Mouse (Mus musculus): ENCODE data around the gene Por.

DNA sequence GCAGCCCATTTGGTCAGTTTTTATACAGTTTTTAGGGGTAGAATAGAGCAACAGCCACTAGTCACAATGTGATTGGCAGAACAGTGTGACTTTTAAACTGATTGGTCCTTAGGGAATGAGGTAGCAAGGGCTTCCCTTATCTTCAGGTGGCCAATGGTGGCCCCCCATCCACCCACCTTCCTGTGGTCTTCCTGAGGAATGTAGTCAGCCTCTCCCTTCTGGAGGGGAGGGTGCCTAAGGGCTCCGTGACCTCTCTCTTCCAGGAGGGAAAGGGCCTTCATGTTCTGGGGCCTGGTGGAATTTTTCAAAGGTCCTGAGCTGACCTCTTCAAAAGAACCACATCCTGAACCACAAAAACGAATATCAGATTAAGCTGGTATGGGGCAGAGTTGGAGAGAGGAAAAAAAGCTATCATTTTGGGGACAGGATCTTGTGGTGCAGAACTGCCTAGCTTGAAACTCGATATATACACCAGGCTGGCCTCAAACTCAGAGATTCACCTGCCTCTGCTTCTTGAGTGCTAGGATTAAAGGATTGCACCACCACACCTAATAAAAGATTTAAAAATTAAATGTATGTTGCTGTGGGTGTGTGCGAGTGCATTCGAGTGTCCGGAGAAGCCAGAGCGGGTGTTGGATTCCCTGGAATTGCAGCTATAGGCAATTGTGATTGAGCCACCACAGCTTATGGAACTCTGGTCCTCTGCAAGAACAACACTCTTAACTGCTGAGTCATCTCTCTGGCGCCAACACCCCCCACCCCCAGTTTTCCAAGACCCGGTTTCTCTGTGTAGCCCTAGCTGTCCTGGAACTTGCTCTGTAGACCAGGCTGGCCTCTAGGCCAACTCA lies 21.1 kb upstream of the Por start:
- no peak for TF ChIP-seq CTCF (IDR thresholded peaks at IDR 0.05; ENCODE audit: extremely low read depth, insufficient read depth, low read length)
- TF ChIP-seq POLR2A (IDR thresholded peaks at IDR 0.05; ENCODE audit: extremely low read depth, insufficient read depth, low read length) = no peak

Data from cortical plate, adult 2 months (tissue).